Mouse (Mus musculus) Patski (cell line): ENCODE measurements around the gene Polr1e. TPM values are rescaled to one million over a fixed set of nuclear protein-coding genes. Genes with fewer than 3 reads are reported as not detected.

Experiments
- ATAC-seq: fragments of 100-300 bp; one replicate; pipeline ENCODE4 v1.8.0; 2021
- CTCF ChIA-PET: fragments of 350-600 bp; sonication (Branson Sonifier 250); formaldehyde crosslinking; loops from one replicate; lab custom pipeline; 2022; ENCODE audit warnings: inconsistent platforms; lab: Charles Lee
- POLR2A ChIA-PET: fragments of 350-600 bp; sonication (Branson Sonifier 250); formaldehyde crosslinking; loops from one replicate; lab custom pipeline; 2022; ENCODE audit warnings: antibody characterized with exemption, inconsistent platforms; lab: Charles Lee
- DNase-seq: peaks from one replicate; pipeline ENCODE4 v3.0.0-alpha.2; 2011; ENCODE audit warnings: low read depth, low spot score
- H3K27me3 ChIP-seq: fragments of 371-371 bp; one replicate; pipeline ENCODE4 v1.5.1; 2021
- CTCF ChIP-seq: fragments of 100-300 bp; IDR thresholded peaks from one replicate; pipeline ENCODE4 v1.5.1; 2021
- in situ Hi-C: fragments of 300-500 bp; cut with MboI; formaldehyde crosslinking; loops from 3 replicates; pipeline ENCODE4 v1.11.1; 2018; ENCODE audit warnings: low pct_unique_long_range_greater_than_20kb, mixed read lengths
- polyA plus RNA-seq: library from polyadenylated mRNA; unstranded; gene quantifications from one replicate; pipeline ENCODE4 v1.2.3, GENCODE M21; 2021

Polr1e gene
- polyA plus RNA-seq, result 16.4 TPM

- ATAC-seq (peak; percentile 85), DNase-seq (peak; percentile 28)
- CTCF ChIA-PET, result interaction anchor here (1.0 kb wide), 1 partner anchor 37 kb away, joined by 4 read pairs; the partner anchor contains the start of gene Grhpr
- in situ Hi-C loops, result loop anchor here (5.0 to 10.0 kb wide), 2 partner anchors 264 to 516 kb away; partner anchors contain the start of gene Shb
- POLR2A ChIA-PET, result no interaction called here
- H3K27me3 ChIP-seq, result no peaks in the 10 kb centered on the region
- TF ChIP-seq CTCF, result no peak
Observed at GRCm38 (mm10) chr4:45018452-45018980, at the start of gene Polr1e. Gene Polr1e, plus strand, starts transcription at chr4:45018583.

GRCm38 (mm10) chr4:44970056-44970455 lies 48.3 kb upstream of the Polr1e start:
- in situ Hi-C loops, result loop anchor here (5.0 kb wide), 2 partner anchors 42 to 312 kb away; partner anchors contain the start of gene Zbtb5
- DNase-seq (no peak), ATAC-seq (no peak)
- ChIA-PET CTCF (interaction anchor here (1.4 kb wide), 1 partner anchor 20 kb away, joined by 3 read pairs; no protein-coding TSS in a partner anchor), POLR2A (no interaction called here)
- TF ChIP-seq CTCF, result no peak
- H3K27me3 ChIP-seq, result no peaks in the 10 kb centered on the region

- TF ChIP-seq CTCF, result no peak
- ATAC-seq (peak; percentile 53), DNase-seq (no peak)
- in situ Hi-C loops, result loop anchor here (5.0 kb wide), 2 partner anchors 42 to 312 kb away; partner anchors contain the start of gene Zbtb5
- H3K27me3 ChIP-seq, result no peaks in the 10 kb centered on the region
- ChIA-PET CTCF (interaction anchor here (0.8 to 1.4 kb wide), 4 partner anchors 10 to 402 kb away, joined by 3 to 6 read pairs (median 3); no protein-coding TSS in a partner anchor), POLR2A (no interaction called here)
Observed at GRCm38 (mm10) chr4:44970612-44971110, 47.7 kb upstream of the Polr1e start.

- in situ Hi-C loops, result loop anchor here (5.0 kb wide), 2 partner anchors 39 to 309 kb away; partner anchors contain the start of gene Zbtb5
- TF ChIP-seq CTCF, result peak; percentile 99
- DNase-seq (peak; percentile 57), ATAC-seq (peak; percentile 78)
- H3K27me3 ChIP-seq, result no peaks in the 10 kb centered on the region
- POLR2A ChIA-PET, result no interaction called here
- CTCF ChIA-PET, result interaction anchor here (0.7 to 1.4 kb wide), 4 partner anchors 9 to 39 kb away, joined by 3 to 9 read pairs (median 4); partner anchors contain the start of gene Zbtb5
Observed at GRCm38 (mm10) chr4:44973450-44973849, 44.9 kb upstream of the Polr1e start.

DNA sequence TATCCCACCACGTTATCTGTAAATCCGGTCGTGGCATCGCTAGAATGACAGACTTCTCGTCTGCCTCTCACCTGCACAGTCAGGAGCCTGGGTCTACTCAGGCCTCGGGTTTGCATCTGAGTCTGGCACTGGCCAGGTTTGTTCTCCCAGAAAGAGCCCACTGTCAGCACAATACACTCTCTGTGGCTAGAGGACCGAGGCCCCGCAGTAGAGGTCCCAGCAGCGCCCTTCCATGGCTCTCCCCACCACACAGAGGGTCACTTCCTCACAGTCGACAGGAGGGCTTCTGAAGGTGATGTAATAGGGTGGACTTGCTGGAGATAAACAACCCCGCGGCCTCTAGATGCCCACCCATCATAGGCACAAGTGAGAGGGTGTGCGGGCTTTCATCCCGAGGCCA lies 44.5 kb upstream of the Polr1e start:
- ATAC-seq, result no peak
- no peak for TF ChIP-seq CTCF
- CTCF ChIA-PET, result interaction anchor here (0.7 to 1.4 kb wide), 4 partner anchors 8 to 38 kb away, joined by 3 to 9 read pairs (median 4); partner anchors contain the start of gene Zbtb5
- POLR2A ChIA-PET, result no interaction called here
- in situ Hi-C loops, result loop anchor here (5.0 kb wide), 2 partner anchors 38 to 308 kb away; partner anchors contain the start of gene Zbtb5
- no peaks in the 10 kb centered on the region for H3K27me3 ChIP-seq
- DNase-seq, result no peak

DNA sequence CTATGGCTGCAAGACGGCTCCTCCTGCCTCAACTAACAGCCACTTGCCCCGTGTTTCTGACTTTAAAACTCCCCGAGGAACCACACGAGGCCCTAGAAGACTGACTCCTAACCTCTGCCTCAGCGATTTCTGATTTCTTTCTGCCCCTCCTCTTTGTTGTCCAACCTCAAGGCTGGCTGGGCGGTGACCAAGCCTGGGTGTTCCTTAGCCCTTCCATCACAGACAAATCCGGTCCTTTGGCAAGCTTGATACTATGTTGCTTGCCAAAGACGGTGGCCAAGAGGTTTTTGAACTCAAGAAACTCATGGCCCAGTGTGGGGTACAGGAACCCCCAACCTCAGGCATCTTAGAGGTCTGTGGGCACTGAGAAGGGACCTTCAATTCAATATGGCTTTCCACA lies 44.1 kb upstream of the Polr1e start:
- ATAC-seq (no peak), DNase-seq (no peak)
- ChIA-PET CTCF (no interaction called here), POLR2A (no interaction called here)
- H3K27me3 ChIP-seq, result no peaks in the 10 kb centered on the region
- TF ChIP-seq CTCF, result no peak
- in situ Hi-C loops, result loop anchor here (5.0 kb wide), 2 partner anchors 38 to 308 kb away; partner anchors contain the start of gene Zbtb5

DNA sequence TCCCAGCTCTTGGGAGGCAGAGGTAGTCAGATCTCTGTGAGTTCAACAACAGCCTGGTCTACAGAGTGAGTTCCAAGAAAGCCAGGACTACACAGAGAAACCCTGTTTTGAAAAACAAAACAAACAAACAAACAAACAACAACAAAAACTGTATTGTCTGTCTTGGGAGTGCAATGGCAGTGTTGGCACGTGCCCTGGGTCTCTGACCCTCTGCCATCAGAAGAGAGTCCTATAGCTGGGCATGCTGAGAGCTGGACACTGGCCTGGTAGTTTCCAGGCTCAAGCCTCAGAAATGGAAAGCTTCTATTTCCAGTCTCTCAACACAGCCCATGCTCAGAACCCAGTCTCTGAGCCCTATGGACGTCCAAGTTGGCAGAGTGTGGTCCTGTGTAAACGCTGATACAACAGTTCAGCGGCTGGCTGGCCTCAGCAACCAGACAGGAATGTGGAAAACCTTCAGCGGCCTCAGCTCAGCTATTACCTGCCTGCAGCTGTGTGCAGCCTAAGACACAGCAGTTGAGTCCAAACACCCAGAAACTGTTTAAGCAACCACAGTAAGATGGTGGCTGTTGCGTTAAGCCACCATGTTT lies 42.3 kb upstream of the Polr1e start:
- DNase-seq (no peak), ATAC-seq (no peak)
- no peaks in the 10 kb centered on the region for H3K27me3 ChIP-seq
- in situ Hi-C loops, result no loop called here
- TF ChIP-seq CTCF, result no peak
- ChIA-PET POLR2A (no interaction called here), CTCF (no interaction called here)

DNA sequence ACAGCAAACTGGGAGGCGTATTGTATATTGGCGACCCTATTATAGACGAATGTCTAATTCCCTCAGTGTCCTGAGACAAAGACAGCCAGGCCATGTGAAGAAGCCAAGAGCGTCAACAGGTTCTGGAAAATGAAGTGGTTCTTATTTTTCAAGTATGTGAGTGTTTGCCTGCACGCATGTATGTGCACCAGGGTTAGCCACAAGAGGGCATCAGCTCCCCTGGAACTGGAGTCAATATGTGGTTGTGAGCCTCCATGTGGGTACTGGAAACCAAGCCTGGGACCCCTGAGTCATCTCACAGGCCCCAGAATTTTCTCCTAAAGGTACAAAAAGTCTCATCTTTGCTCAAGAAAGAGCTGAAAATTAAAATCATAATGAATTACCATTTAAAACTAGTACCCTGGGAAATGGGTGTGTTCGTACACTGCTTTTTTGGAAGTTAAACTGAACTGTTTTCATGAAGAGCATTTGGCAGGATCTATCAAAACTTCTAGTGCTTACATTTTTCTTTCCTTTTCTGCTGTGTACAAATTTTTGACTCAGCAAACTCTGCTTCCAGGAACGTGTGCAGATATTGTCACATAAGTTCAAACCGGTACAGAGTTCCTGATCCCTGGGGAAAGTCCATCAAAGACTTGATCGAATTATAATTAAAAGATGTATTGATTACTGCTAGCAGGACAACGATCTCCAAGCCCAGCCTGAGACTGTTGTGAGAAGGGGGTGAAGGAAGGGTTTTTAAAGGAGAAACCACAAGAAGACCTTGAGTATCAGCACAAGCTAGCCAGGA lies 41.3 kb upstream of the Polr1e start:
- ATAC-seq (no peak), DNase-seq (no peak)
- no peak for TF ChIP-seq CTCF
- in situ Hi-C loops, result no loop called here
- ChIA-PET CTCF (no interaction called here), POLR2A (no interaction called here)
- no peaks in the 10 kb centered on the region for H3K27me3 ChIP-seq

- no peaks in the 10 kb centered on the region for H3K27me3 ChIP-seq
- no peak for TF ChIP-seq CTCF
- CTCF ChIA-PET, result no interaction called here
- DNase-seq (no peak), ATAC-seq (no peak)
- POLR2A ChIA-PET, result no interaction called here
- in situ Hi-C loops, result no loop called here
Observed at GRCm38 (mm10) chr4:44978175-44978574, 40.2 kb upstream of the Polr1e start.

DNA sequence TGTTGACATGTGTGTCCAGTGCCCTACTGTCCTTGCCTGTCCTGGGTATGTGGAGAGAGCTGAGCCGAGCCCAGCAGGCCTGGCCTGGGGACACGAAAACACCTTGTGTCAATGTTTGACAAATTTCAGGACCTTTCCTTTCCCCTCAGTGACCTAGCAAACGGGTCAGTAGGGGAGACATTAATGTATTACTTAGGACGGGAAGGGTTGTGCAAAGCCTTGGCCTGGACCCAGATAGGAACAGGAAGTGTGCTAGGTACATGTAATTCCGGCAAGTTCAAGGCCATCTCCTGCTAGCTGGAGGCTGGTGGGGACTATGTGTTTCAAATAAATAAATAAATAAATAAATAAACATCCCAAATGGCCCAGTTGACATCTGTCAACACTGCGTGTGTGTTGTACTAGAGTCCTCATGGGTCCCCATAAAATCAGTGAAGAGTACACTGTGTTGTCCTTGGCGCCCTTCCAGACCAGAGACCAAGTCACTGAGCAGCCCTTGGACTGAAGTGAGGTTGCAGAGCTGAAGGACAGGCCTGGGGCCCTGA lies 38.5 kb upstream of the Polr1e start:
- ATAC-seq (no peak), DNase-seq (no peak)
- ChIA-PET CTCF (no interaction called here), POLR2A (no interaction called here)
- no peak for TF ChIP-seq CTCF
- in situ Hi-C loops, result no loop called here
- no peaks in the 10 kb centered on the region for H3K27me3 ChIP-seq
